Mouse (Mus musculus): ENCODE data around the gene Lep.

Gene Lep

GRCm38 (mm10) chr6:29059846-29060685, at the start of gene Lep:
Gene Lep (plus strand): TSS chr6:29060220.
- no peak for DNase-seq

GRCm38 (mm10) chr6:29011651-29012050, 48.4 kb upstream of the Lep start:
- DNase-seq, result no peak

DNA sequence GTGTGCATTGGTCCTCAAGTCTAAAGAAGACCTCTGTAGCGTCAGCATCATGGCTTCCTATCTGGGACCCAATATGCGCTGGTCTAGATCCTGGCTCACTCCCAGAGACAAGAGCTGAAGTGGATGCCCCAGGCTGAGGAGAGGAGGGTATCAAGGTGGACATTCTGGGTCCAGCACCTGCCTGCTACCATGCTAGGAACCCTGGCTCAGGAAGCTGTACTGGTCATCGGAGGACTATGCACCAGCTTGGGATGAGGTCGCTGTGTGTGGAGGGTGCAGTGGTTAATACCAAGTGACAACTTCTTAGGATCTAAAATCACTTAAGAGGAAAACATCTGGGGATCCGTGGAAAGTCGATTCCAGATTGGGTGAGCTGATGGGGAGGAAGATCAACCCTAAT, 46.8 kb upstream of the Lep start:
- DNase-seq, result no peak

DNA sequence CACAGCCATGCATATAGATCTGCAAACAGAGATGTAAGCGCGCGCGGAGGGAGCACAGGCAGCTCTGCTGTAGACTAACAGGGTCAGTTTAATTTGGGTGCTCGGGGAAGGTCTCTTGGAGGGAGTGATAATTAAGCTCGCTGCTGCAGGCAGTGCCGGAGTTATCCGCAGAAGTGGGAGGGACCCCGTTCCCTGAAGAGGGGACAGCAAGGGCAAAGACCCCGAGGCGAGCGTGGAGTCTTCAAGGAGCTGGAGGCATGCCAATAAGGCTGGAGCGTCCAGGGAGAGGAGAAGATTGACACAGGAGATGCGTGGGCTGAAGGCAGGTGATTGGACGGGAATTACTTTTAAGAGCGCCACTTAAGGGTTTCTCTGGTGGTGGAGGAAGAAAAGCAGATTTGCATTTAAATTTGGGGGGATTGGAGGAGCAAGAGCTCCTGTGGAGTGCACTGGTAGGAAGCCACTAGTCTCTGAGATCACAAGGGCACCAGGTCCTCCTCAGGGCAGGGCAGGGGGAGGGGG, 43.1 kb upstream of the Lep start:
- no peak for DNase-seq

GRCm38 (mm10) chr6:29019756-29020720, 40.0 kb upstream of the Lep start:
- DNase-seq, result no peak

DNA sequence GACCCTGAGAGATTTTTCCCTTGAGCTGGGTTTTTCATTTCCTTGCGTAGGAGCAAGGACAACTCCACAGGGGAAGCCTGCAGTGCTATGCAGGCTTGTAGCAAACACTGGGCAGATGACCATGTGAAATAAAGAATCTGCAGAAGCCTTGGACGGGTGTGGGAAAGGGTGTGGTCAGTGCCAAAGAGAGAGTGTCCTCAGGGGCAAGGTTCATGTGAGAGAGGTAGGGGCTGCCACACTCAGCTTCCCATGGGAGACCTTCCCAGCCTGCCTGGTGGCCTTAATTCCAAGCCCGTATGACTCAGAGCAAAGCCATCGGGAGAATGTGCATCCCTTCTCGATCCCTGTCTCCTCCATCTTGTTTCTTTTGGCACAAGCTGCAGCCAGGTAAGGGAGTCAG, 39.1 kb upstream of the Lep start:
- DNase-seq, result no peak

DNA sequence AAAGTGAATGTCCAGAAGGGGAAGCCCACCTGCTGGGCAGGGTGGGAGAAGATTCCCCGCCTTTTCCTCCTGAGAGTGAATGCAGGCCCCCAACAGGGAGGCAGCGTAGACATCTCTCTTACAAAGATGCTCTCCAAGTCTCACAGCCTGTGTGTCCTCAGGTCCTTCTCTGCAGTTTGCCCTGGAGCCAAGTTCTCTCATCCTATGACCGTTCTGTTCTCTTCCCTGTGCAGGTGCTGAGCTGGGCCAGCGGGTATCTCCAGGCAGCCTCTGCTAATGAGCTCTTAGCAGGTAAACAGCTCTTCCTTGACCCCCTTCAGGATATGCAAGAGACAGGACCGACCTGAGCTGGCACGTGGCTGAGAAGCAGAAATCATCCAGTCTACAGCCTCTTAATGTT, 38.5 kb upstream of the Lep start:
- no peak for DNase-seq

DNA sequence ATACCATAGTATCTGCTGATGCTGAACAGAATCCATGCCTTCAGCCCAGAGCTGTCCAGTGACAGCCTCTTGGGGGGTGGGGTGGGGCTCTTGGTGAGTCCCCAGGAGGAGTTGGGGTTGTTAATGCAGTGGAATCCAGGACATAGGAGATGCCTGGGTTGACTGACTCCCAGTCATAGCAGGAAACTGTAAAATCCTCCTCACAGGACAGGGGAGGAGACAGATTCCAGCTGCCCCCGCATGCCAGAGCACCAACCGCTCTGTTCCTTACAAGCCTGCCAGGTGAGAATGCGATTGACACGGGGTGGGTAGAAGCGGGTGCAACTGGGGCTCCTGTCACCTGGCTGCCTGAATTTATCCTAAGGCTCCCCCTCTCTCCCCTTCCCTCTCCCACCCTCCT, 37.9 kb upstream of the Lep start:
- no peak for DNase-seq

- DNase-seq, result peak; percentile 64
Observed at GRCm38 (mm10) chr6:29023206-29023967, 36.6 kb upstream of the Lep start.

DNA sequence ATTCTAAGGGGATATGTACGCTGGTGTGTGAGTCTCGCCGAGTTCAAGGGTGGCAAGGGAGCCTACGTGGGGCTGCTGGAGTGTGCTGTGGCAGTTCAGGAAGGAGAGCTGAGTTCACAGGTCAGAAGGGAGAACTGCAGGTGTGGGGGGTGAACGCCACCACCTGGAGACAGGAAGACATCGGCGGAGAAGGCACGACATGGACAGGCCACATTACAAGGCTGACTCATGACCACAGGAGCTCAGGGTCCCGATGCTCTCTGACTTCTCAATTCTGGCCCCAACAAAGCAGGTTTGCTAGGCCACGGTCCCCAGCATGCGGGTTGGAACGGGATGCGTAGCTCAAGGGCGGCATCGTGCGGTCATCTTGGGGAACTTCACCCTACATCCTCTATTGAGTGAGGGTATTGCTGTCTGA, 36.0 kb upstream of the Lep start:
- DNase-seq, result peak; percentile 76

GRCm38 (mm10) chr6:29025796-29026482, 34.1 kb upstream of the Lep start:
- DNase-seq, result no peak

DNA sequence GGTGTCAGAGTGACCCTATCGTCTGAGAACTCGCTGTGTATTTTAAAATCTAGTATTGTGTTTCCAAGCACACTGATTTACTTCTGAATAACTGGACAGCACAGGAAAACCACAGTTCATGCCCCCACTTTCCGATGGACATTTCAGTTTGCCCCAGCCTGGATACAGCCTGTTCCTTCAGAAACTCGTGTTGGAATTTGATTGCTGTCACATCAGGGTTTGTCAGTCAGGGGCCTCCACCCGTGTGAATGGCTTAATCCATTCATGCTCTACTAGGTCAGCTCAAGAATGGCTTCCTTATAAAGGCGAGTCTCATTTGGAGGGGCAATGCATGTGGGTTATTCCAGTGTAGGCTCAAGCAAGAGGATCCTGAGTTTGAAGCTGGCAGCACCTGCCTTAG, 33.3 kb upstream of the Lep start:
- no peak for DNase-seq

DNA sequence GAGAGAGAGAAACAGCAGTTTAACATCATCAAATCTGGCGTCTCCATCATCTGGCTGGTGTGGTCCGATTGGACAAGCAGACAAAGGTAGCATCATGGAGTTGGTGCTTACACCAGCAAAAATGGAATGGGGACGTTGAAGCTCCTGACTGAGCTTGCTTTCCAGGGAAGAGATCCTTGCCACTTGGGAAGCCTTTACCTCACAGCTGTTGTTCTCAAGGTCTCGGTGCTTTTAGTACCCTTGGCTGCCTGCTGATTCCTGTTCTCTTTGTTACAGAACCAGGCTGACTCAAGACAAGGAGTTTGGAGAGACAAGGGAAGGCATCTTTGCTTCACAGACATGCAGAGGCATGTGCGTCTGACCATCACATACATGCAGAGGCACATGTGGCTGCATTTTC, 31.9 kb upstream of the Lep start:
- DNase-seq, result no peak

- DNase-seq, result no peak
Observed at GRCm38 (mm10) chr6:29029521-29029920, 30.5 kb upstream of the Lep start.

DNA sequence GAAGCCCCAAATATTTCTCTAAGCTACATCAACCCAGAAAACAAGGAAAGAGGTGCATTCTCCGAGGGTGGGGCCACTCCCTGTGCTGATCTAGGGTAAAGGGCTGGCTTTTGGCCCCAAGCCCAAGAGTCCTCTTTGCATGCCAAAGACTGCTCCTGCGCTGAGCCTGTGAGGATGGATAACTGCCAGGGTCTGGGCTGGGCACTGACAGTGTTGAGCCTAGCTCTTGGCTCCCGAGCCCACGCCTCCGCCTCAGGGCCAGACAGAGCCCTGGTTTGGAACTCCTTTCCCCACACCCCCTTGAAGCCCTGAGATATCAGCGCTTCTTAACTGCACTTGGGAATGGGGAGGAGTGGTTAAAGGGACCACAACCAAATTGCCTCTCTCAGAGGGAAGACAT, 28.8 kb upstream of the Lep start:
- DNase-seq, result peak; percentile 72

GRCm38 (mm10) chr6:29031704-29032310, 28.2 kb upstream of the Lep start:
- no peak for DNase-seq

DNA sequence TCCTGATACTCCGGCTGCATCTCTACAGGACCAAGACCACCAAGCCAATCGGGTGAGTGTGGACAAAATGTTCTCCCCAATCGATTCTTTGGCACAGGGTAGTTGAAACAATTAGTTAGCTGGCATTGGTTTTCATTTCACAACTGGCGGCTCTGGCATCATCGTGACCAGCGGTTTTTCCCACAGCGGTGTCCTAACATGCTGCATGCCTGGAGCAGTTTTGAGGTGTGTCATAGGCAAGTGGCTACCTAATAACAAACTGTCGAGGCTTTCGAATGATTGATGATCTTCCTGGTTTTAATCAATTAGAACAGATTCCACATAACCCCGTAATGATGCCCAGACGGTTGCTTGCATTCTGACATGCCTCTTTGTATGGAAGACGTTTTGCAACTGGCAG, 27.6 kb upstream of the Lep start:
- DNase-seq, result no peak

- DNase-seq, result no peak
Observed at GRCm38 (mm10) chr6:29033981-29034646, 25.9 kb upstream of the Lep start.

DNA sequence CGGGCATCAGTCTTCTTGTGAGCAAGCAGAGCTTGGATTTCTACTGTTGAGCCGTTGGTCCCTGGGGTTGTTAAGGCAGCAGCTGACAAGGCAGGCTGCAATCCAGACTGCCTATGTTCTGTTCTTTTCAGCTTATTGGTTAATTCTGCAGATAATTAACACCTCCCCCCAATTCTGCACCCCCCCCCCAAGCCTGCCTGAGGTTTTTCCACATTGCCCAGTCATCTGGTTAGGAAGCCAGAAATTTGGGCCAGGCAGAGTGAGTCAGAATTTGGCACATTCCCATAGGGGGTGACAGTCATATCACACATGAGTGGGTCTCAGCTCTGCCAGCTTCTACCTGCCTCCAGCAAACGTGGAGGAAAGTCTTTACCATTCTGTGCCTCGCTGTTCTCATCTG, 23.3 kb upstream of the Lep start:
- no peak for DNase-seq

DNA sequence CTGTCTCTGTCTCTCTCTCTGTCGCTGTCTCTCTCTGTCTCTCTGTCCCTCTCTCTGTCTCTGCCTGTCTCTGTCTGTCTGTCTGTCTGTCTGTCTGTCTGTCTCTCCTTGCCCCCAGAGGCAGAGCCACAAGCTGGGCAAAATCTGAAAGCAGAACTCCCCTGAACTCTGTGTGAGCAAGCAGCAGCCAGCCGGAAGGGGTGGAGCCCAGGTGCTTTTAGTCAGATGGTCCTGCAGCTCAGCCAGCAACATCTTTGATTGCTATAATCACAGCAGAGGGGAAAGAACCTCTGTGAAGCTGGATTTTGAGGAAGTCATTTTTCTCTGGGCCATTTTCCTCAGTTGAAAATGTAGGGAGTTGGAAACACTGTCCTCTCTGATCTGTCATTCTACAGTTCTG, 19.8 kb upstream of the Lep start:
- no peak for DNase-seq

DNA sequence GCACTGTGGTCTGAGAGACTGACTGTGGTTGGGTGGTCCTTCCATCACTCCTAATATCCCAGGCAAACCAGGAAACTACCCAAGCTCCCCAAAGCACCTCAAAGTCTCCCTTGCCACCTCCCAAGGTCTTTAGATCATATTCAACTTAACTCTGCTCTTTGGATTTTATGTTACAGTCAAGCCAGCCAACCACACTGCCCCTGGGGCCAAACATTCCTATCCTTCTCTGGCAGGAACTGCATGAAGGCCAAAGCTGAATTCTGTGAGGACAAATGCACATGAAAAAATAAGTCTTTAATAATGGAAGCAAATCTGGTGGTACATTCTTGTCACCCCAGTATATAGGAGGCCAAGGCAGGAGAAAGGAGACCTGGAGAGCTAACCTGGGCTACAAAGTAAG, 16.0 kb upstream of the Lep start:
- DNase-seq, result no peak
